Mouse (Mus musculus): Measurements from ENCODE around the gene Abcc8. TPM values are rescaled to one million over a fixed set of nuclear protein-coding genes. Genes with fewer than 3 reads are reported as not detected.

The Abcc8 gene
- 1.5 and 1.7 TPM in 2 replicates for polyA plus RNA-seq (2016; fragmentation: Nextera tagmentation; extraction: Ambion mirVana)

GRCm38 (mm10) chr7:46179431-46180275, at the start of gene Abcc8:
Gene Abcc8, minus strand, starts transcription at chr7:46180033.
- Histone ChIP-seq H3K9me3 (no peaks in the 10 kb centered on the region), H3K27me3 (peaks cover 74% of the 10 kb centered on the region)
- WGBS = under 1% methylated on average over 52 of the region's 75 CpGs

GRCm38 (mm10) chr7:46226936-46227335, 47.1 kb upstream of the Abcc8 start:
- H3K4me1 ChIP-seq = peaks cover 10% of the 10 kb centered on the region
- H3K4me2 ChIP-seq (replicated peaks) = no peak overlapping the region
- no peak overlapping the region for H3K4me3 ChIP-seq
- H3K9me3 ChIP-seq = no peaks in the 10 kb centered on the region
- H3K36me3 ChIP-seq = no peaks in the 10 kb centered on the region
- 76% methylated on average over 4 of the region's 4 CpGs for WGBS
- no peak overlapping the region for H3K27ac ChIP-seq (replicated peaks)
- H3K27me3 ChIP-seq = 0 out of 2 replicates have a peak, but pooled peaks cover 3% of the 10 kb centered on the region
- H3K9ac ChIP-seq (replicated peaks) = no peak overlapping the region
- ATAC-seq (ENCODE audit: low FRiP score, low read depth) = no peak

More at GRCm38 (mm10) chr7:46179431-46180275, at the start of gene Abcc8:
- H3K9ac ChIP-seq (replicated peaks) = peak within 1 kb of the TSS; percentile 38; the same call in 1 of the 2 replicates
- no peak within 1 kb of the TSS for H3K27ac ChIP-seq (replicated peaks)
- H3K4me2 ChIP-seq (replicated peaks) = peak within 1 kb of the TSS; percentile 67
- peaks cover 10% of the 10 kb centered on the region for H3K4me1 ChIP-seq
- 0 out of 2 replicates have a peak, but pooled peaks have one; percentile 47 for ATAC-seq (ENCODE audit: low FRiP score, low read depth)
- H3K4me3 ChIP-seq = peak within 1 kb of the TSS; percentile 41
- H3K36me3 ChIP-seq = no peaks in the 10 kb centered on the region

- H3K36me3 ChIP-seq = no peaks in the 10 kb centered on the region
- no peaks in the 10 kb centered on the region for H3K9me3 ChIP-seq
- ATAC-seq (ENCODE audit: low FRiP score, low read depth) = no peak
- no peak overlapping the region for H3K27ac ChIP-seq (replicated peaks)
- WGBS = 29% methylated on average over 7 of the region's 7 CpGs
- no peak overlapping the region for H3K4me2 ChIP-seq (replicated peaks)
- no peak overlapping the region for H3K9ac ChIP-seq (replicated peaks)
- H3K4me1 ChIP-seq = peaks cover 10% of the 10 kb centered on the region
- no peak overlapping the region for H3K4me3 ChIP-seq
- 0 out of 2 replicates have a peak, but pooled peaks cover 6% of the 10 kb centered on the region for H3K27me3 ChIP-seq
Observed at GRCm38 (mm10) chr7:46226253-46226652, 46.4 kb upstream of the Abcc8 start.

GRCm38 (mm10) chr7:46220591-46221129, 40.8 kb upstream of the Abcc8 start:
- no peak overlapping the region for H3K27ac ChIP-seq (replicated peaks)
- ATAC-seq (ENCODE audit: low FRiP score, low read depth) = no peak
- 80% methylated on average over 8 of the region's 8 CpGs for WGBS

GRCm38 (mm10) chr7:46218415-46218814, 38.6 kb upstream of the Abcc8 start:
- WGBS = 13% methylated on average over 11 of the region's 11 CpGs
- ATAC-seq (ENCODE audit: low FRiP score, low read depth) = peak; percentile 63; the same call in 1 of the 2 replicates

More at GRCm38 (mm10) chr7:46220591-46221129, 40.8 kb upstream of the Abcc8 start:
- Histone ChIP-seq H3K27me3 (peaks cover 36% of the 10 kb centered on the region), H3K4me3 (no peak overlapping the region), H3K36me3 (no peaks in the 10 kb centered on the region), H3K4me1 (0 out of 2 replicates have a peak, but pooled peaks cover 3% of the 10 kb centered on the region), H3K9ac (replicated peaks) (no peak overlapping the region), H3K4me2 (replicated peaks) (no peak overlapping the region), H3K9me3 (no peaks in the 10 kb centered on the region)

GRCm38 (mm10) chr7:46216481-46216880, 36.6 kb upstream of the Abcc8 start:
- ATAC-seq (ENCODE audit: low FRiP score, low read depth) = no peak
- H3K36me3 ChIP-seq = no peaks in the 10 kb centered on the region
- 0 out of 2 replicates have a peak, but pooled peaks cover 3% of the 10 kb centered on the region for H3K4me1 ChIP-seq
- H3K4me3 ChIP-seq = no peak overlapping the region
- H3K4me2 ChIP-seq (replicated peaks) = no peak overlapping the region
- 57% methylated on average over 2 of the region's 2 CpGs for WGBS
- no peaks in the 10 kb centered on the region for H3K9me3 ChIP-seq
- no peak overlapping the region for H3K9ac ChIP-seq (replicated peaks)
- H3K27me3 ChIP-seq = peaks cover 35% of the 10 kb centered on the region
- no peak overlapping the region for H3K27ac ChIP-seq (replicated peaks)

More at GRCm38 (mm10) chr7:46218415-46218814, 38.6 kb upstream of the Abcc8 start:
- H3K27me3 ChIP-seq = peaks cover 36% of the 10 kb centered on the region
- no peaks in the 10 kb centered on the region for H3K36me3 ChIP-seq
- no peak overlapping the region for H3K9ac ChIP-seq (replicated peaks)
- 0 out of 2 replicates have a peak, but pooled peaks cover 3% of the 10 kb centered on the region for H3K4me1 ChIP-seq
- H3K4me3 ChIP-seq = no peak overlapping the region
- no peak overlapping the region for H3K27ac ChIP-seq (replicated peaks)
- no peaks in the 10 kb centered on the region for H3K9me3 ChIP-seq
- H3K4me2 ChIP-seq (replicated peaks) = peak overlapping the region; percentile 5; the same call in 1 of the 2 replicates

GRCm38 (mm10) chr7:46210276-46210675, 30.4 kb upstream of the Abcc8 start:
- H3K36me3 ChIP-seq = no peaks in the 10 kb centered on the region
- no peak overlapping the region for H3K4me2 ChIP-seq (replicated peaks)
- no peaks in the 10 kb centered on the region for H3K9me3 ChIP-seq
- no peak for ATAC-seq (ENCODE audit: low FRiP score, low read depth)
- no peaks in the 10 kb centered on the region; the same call in 1 of the 2 replicates for H3K27me3 ChIP-seq
- H3K4me3 ChIP-seq = no peak overlapping the region
- H3K4me1 ChIP-seq = no peaks in the 10 kb centered on the region
- no peak overlapping the region for H3K27ac ChIP-seq (replicated peaks)
- H3K9ac ChIP-seq (replicated peaks) = no peak overlapping the region
- WGBS = 83% methylated on average over 6 of the region's 6 CpGs

- Histone ChIP-seq H3K9me3 (no peaks in the 10 kb centered on the region), H3K4me1 (no peaks in the 10 kb centered on the region), H3K4me2 (replicated peaks) (no peak overlapping the region), H3K27me3 (no peaks in the 10 kb centered on the region; the same call in 1 of the 2 replicates), H3K27ac (replicated peaks) (no peak overlapping the region), H3K9ac (replicated peaks) (no peak overlapping the region), H3K4me3 (no peak overlapping the region), H3K36me3 (no peaks in the 10 kb centered on the region)
- ATAC-seq (ENCODE audit: low FRiP score, low read depth) = no peak
- 93% methylated on average over 8 of the region's 8 CpGs for WGBS
Observed at GRCm38 (mm10) chr7:46208131-46208530, 28.3 kb upstream of the Abcc8 start.

GRCm38 (mm10) chr7:46204775-46205174, 24.9 kb upstream of the Abcc8 start:
- 79% methylated on average over 6 of the region's 6 CpGs for WGBS

GRCm38 (mm10) chr7:46204046-46204471, 24.2 kb upstream of the Abcc8 start:
- H3K9ac ChIP-seq (replicated peaks) = no peak overlapping the region
- H3K4me1 ChIP-seq = peaks cover 9% of the 10 kb centered on the region
- ATAC-seq (ENCODE audit: low FRiP score, low read depth) = no peak
- H3K27ac ChIP-seq (replicated peaks) = no peak overlapping the region
- no peaks in the 10 kb centered on the region; the same call in 1 of the 2 replicates for H3K27me3 ChIP-seq
- no peak overlapping the region for H3K4me2 ChIP-seq (replicated peaks)
- H3K4me3 ChIP-seq = no peak overlapping the region
- no peaks in the 10 kb centered on the region for H3K9me3 ChIP-seq
- no peaks in the 10 kb centered on the region for H3K36me3 ChIP-seq
- WGBS = 46% methylated on average over 11 of the region's 11 CpGs

More at GRCm38 (mm10) chr7:46204775-46205174, 24.9 kb upstream of the Abcc8 start:
- peaks cover 9% of the 10 kb centered on the region for H3K4me1 ChIP-seq
- H3K27me3 ChIP-seq = no peaks in the 10 kb centered on the region; the same call in 1 of the 2 replicates
- H3K9ac ChIP-seq (replicated peaks) = no peak overlapping the region
- H3K36me3 ChIP-seq = no peaks in the 10 kb centered on the region
- H3K4me2 ChIP-seq (replicated peaks) = no peak overlapping the region
- no peak for ATAC-seq (ENCODE audit: low FRiP score, low read depth)
- no peak overlapping the region for H3K4me3 ChIP-seq
- H3K9me3 ChIP-seq = no peaks in the 10 kb centered on the region
- H3K27ac ChIP-seq (replicated peaks) = no peak overlapping the region

GRCm38 (mm10) chr7:46201649-46202048, 21.8 kb upstream of the Abcc8 start:
- Histone ChIP-seq H3K4me3 (0 out of 2 replicates have a peak overlapping the region, but pooled peaks have one; percentile 6), H3K27ac (replicated peaks) (no peak overlapping the region)
- WGBS = 12% methylated on average over 14 of the region's 14 CpGs

GRCm38 (mm10) chr7:46200021-46200420, 20.2 kb upstream of the Abcc8 start:
- ATAC-seq (ENCODE audit: low FRiP score, low read depth) = no peak
- WGBS = 70% methylated on average over 6 of the region's 6 CpGs

More at GRCm38 (mm10) chr7:46201649-46202048, 21.8 kb upstream of the Abcc8 start:
- H3K9me3 ChIP-seq = no peaks in the 10 kb centered on the region
- no peaks in the 10 kb centered on the region for H3K27me3 ChIP-seq
- peak; percentile 82 for ATAC-seq (ENCODE audit: low FRiP score, low read depth)
- peak overlapping the region; percentile 35 for H3K4me2 ChIP-seq (replicated peaks)
- peaks cover 9% of the 10 kb centered on the region for H3K4me1 ChIP-seq
- H3K9ac ChIP-seq (replicated peaks) = no peak overlapping the region
- H3K36me3 ChIP-seq = no peaks in the 10 kb centered on the region

More at GRCm38 (mm10) chr7:46200021-46200420, 20.2 kb upstream of the Abcc8 start:
- Histone ChIP-seq H3K9ac (replicated peaks) (no peak overlapping the region), H3K4me3 (no peak overlapping the region), H3K9me3 (no peaks in the 10 kb centered on the region), H3K27me3 (no peaks in the 10 kb centered on the region), H3K27ac (replicated peaks) (no peak overlapping the region), H3K36me3 (no peaks in the 10 kb centered on the region), H3K4me1 (peaks cover 9% of the 10 kb centered on the region), H3K4me2 (replicated peaks) (no peak overlapping the region)

All from midbrain, embryonic 12.5 days (tissue).